Mouse (Mus musculus) heart, embryonic 14.5 days (tissue): ENCODE results near the gene Klf16. TPM values are rescaled to one million over a fixed set of nuclear protein-coding genes. Genes with fewer than 3 reads are reported as not detected.

Experiments
- ATAC-seq: fragments of 200-750 bp; cut with Nextera tagmentation; 2 replicates; pipeline ENCODE4 v1.8.0; 2017; ENCODE audit warnings: low read depth, moderate TSS enrichment; ENCODE audit not compliant: insufficient number of reproducible peaks, insufficient read depth, low FRiP score
- H3K27ac ChIP-seq, 2 experiments: fragments of 200-500 bp in 1 of 2; fragments of 300-500 bp in 1 of 2; sonication (generic) in 1 of 2; replicated peaks in 1 of 2; 2 replicates each; pipeline ENCODE4 v1.5.1; 2012 to 2014; ENCODE audit warnings: low read depth in 2 of 2, low read length in 2 of 2, control low read depth in 1 of 2, mild to moderate bottlenecking in 1 of 2, mixed read lengths in 1 of 2; ENCODE audit not compliant: control insufficient read depth in 1 of 2, insufficient read depth in 1 of 2
- H3K27me3 ChIP-seq: fragments of 300-500 bp; sonication (generic); 2 replicates; pipeline ENCODE4 v1.6.1; 2014; ENCODE audit warnings: mild to moderate bottlenecking, low read length, control low read depth; ENCODE audit not compliant: control insufficient read depth, insufficient read depth
- H3K36me3 ChIP-seq: fragments of 300-500 bp; sonication (generic); 2 replicates; pipeline ENCODE4 v1.6.1; 2014; ENCODE audit warnings: mild to moderate bottlenecking, control low read depth, low read length, mixed read lengths; ENCODE audit not compliant: control insufficient read depth, insufficient read depth
- H3K4me1 ChIP-seq, 2 experiments: fragments of 200-500 bp in 1 of 2; fragments of 300-500 bp in 1 of 2; sonication (generic) in 1 of 2; 2 replicates each; pipeline ENCODE4 v1.6.1; 2012 to 2014; ENCODE audit warnings: low read length in 2 of 2, control low read depth in 1 of 2, mixed read lengths in 1 of 2; ENCODE audit not compliant: control insufficient read depth in 2 of 2, insufficient read depth in 2 of 2
- H3K4me2 ChIP-seq: fragments of 300-500 bp; sonication (generic); 2 replicates; pipeline ENCODE4 v1.6.1; 2014; ENCODE audit warnings: mild to moderate bottlenecking, low read length
- H3K4me3 ChIP-seq, 2 experiments: fragments of 200-500 bp in 1 of 2; fragments of 300-500 bp in 1 of 2; sonication (generic) in 1 of 2; 2 replicates each; pipeline ENCODE4 v1.5.1; 2012 to 2014; ENCODE audit warnings: low read length in 2 of 2, mild to moderate bottlenecking in 2 of 2, control low read depth in 1 of 2, low read depth in 1 of 2, moderate library complexity in 1 of 2; ENCODE audit not compliant: control insufficient read depth in 1 of 2, insufficient read depth in 1 of 2
- H3K9ac ChIP-seq: fragments of 300-500 bp; sonication (generic); 2 replicates; pipeline ENCODE4 v1.6.1; 2014; ENCODE audit warnings: mild to moderate bottlenecking, low read length
- H3K9me3 ChIP-seq: fragments of 300-500 bp; sonication (generic); 2 replicates; pipeline ENCODE4 v1.6.1; 2016; ENCODE audit warnings: low read length, control low read depth; ENCODE audit not compliant: control insufficient read depth
- WGBS: fragments of 180-500 bp; shearing (Covaris S2); extraction: QIAGEN DNeasy Blood & Tissue Kit; methylation state at CpG from one replicate; pipeline ENCODE4 v1.1.7; 2014; 5-methylcytosine and 5-hydroxymethylcytosine counted together
- polyA plus RNA-seq: library from polyadenylated mRNA; unstranded; fragments of >200 nt; fragmentation: Nextera tagmentation; extraction: Ambion mirVana; gene quantifications from 2 replicates; pipeline ENCODE4 v1.2.1, GENCODE M21; 2014

Gene Klf16
- polyA plus RNA-seq, 1 experiment from 2014 or later: 5.0 TPM

GRCm38 (mm10) chr10:80589127-80589878 lies 12.2 kb upstream of the Klf16 start:
- ATAC-seq: no peak

GRCm38 (mm10) chr10:80587305-80587657 lies 10.2 kb upstream of the Klf16 start:
- Histone ChIP-seq H3K4me2 (peak overlapping the region; percentile 44), H3K27me3 (no peaks in the 10 kb centered on the region), H3K4me3 (0 out of 4 replicates have a peak overlapping the region, but pooled peaks of 1 of the 2 experiments have one; percentile 10), H3K4me1 (peaks cover 14 to 32% of the 10 kb centered on the region in 2 experiments), H3K9ac (peak overlapping the region; percentile 50; the same call in 1 of the 2 replicates), H3K9me3 (no peaks in the 10 kb centered on the region), H3K27ac (peak overlapping the region; percentile 75 to 83), H3K36me3 (peaks cover 33% of the 10 kb centered on the region)
- peak; percentile 23 for ATAC-seq
- 43% methylated on average over 2 of the region's 4 CpGs for WGBS

More at GRCm38 (mm10) chr10:80589127-80589878, 12.2 kb upstream of the Klf16 start:
- Histone ChIP-seq H3K27me3 (no peaks in the 10 kb centered on the region), H3K4me2 (peak overlapping the region; percentile 98), H3K36me3 (peaks cover 17% of the 10 kb centered on the region), H3K4me3 (peak overlapping the region; percentile 97 to 98), H3K27ac (peak overlapping the region; percentile 58 to 75; a peak in 3 of 4 replicates), H3K9ac (peak overlapping the region; percentile 98), H3K4me1 (peaks cover 11 to 26% of the 10 kb centered on the region in 2 experiments), H3K9me3 (no peaks in the 10 kb centered on the region)
- 13% methylated on average over 12 of the region's 12 CpGs for WGBS

GRCm38 (mm10) chr10:80586407-80587304 lies 9.5 kb upstream of the Klf16 start:
- no peak for ATAC-seq
- H3K4me2 ChIP-seq: peak overlapping the region; percentile 44
- WGBS: 88% methylated on average over 50 of the region's 51 CpGs
- H3K4me3 ChIP-seq: 0 out of 4 replicates have a peak overlapping the region, but pooled peaks have one; percentile 0 to 10
- H3K9ac ChIP-seq: peak overlapping the region; percentile 50; the same call in 1 of the 2 replicates
- peak overlapping the region; percentile 75 to 83 for H3K27ac ChIP-seq
- H3K27me3 ChIP-seq: no peaks in the 10 kb centered on the region
- H3K36me3 ChIP-seq: peaks cover 39% of the 10 kb centered on the region
- no peaks in the 10 kb centered on the region for H3K9me3 ChIP-seq
- H3K4me1 ChIP-seq: peaks cover 14 to 32% of the 10 kb centered on the region in 2 experiments

- Histone ChIP-seq H3K27ac (no peak overlapping the region; a peak in 1 of 4 replicates), H3K4me2 (peak overlapping the region; percentile 44), H3K27me3 (no peaks in the 10 kb centered on the region), H3K4me1 (peaks cover 14 to 30% of the 10 kb centered on the region in 2 experiments), H3K4me3 (no peak overlapping the region), H3K9me3 (no peaks in the 10 kb centered on the region), H3K36me3 (peaks cover 42% of the 10 kb centered on the region), H3K9ac (0 out of 2 replicates have a peak overlapping the region, but pooled peaks have one; percentile 12)
- 91% methylated on average over 8 of the region's 8 CpGs for WGBS
- no peak for ATAC-seq
Measured at GRCm38 (mm10) chr10:80585581-80585980, 8.5 kb upstream of the Klf16 start.

GRCm38 (mm10) chr10:80584642-80585552 lies 7.8 kb upstream of the Klf16 start:
- WGBS: 68% methylated on average over 12 of the region's 12 CpGs
- 0 out of 2 replicates have a peak overlapping the region, but pooled peaks have one; percentile 12 for H3K9ac ChIP-seq
- H3K4me3 ChIP-seq: no peak overlapping the region; a peak in 1 of 4 replicates
- H3K4me1 ChIP-seq: peaks cover 14 to 29% of the 10 kb centered on the region in 2 experiments
- no peak for ATAC-seq
- H3K27me3 ChIP-seq: no peaks in the 10 kb centered on the region
- H3K27ac ChIP-seq: no peak overlapping the region
- peak overlapping the region; percentile 44; the same call in 1 of the 2 replicates for H3K4me2 ChIP-seq
- no peaks in the 10 kb centered on the region for H3K9me3 ChIP-seq
- peaks cover 42% of the 10 kb centered on the region for H3K36me3 ChIP-seq

- H3K27me3 ChIP-seq: no peaks in the 10 kb centered on the region
- 0 out of 2 replicates have a peak overlapping the region, but pooled peaks have one; percentile 1 for H3K9ac ChIP-seq
- WGBS: 38% methylated on average over 12 of the region's 12 CpGs
- H3K4me2 ChIP-seq: no peak overlapping the region
- H3K4me1 ChIP-seq: peaks cover 13 to 26% of the 10 kb centered on the region in 2 experiments
- no peaks in the 10 kb centered on the region for H3K9me3 ChIP-seq
- no peak overlapping the region for H3K4me3 ChIP-seq
- no peak for ATAC-seq
- peaks cover 42% of the 10 kb centered on the region for H3K36me3 ChIP-seq
- H3K27ac ChIP-seq: no peak overlapping the region
Measured at GRCm38 (mm10) chr10:80584045-80584488, 6.9 kb upstream of the Klf16 start.
